Mouse (Mus musculus) CH12F3 (cell line): ENCODE measurements around the gene Dctpp1.
"Not testable (repeated sequence)": the region's sequence is repeated elsewhere in the genome, so short reads cannot be mapped to it uniquely, and the experiment has no call there.

ENCODE experiments used
- in situ Hi-C: fragments of 300-500 bp; cut with MboI; formaldehyde crosslinking; loops from 2 replicates; pipeline ENCODE4 v1.14.3; 2020; ENCODE audit warnings: low sequenced_read_pairs

Dctpp1 gene

DNA sequence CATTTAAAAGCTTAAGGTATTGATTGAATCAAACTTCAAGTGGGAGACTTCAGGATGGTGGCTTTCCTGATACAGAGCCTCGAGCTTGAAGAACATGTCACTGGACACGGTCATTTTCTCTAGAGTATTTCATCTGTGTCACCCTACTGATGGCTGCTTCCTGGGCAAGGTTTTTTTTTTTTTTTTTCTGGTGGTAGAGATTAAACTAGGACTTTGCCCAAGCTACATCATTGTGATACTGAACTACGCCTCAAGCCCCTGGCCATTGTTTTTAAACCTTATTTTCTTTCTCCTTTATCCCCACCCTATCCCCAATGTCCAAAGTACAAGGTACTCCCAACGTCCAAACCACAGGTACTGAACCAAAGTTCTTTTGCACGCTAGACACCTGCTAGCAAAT lies 10.2 kb upstream of the Dctpp1 start:
- in situ Hi-C loops = no loop called here

DNA sequence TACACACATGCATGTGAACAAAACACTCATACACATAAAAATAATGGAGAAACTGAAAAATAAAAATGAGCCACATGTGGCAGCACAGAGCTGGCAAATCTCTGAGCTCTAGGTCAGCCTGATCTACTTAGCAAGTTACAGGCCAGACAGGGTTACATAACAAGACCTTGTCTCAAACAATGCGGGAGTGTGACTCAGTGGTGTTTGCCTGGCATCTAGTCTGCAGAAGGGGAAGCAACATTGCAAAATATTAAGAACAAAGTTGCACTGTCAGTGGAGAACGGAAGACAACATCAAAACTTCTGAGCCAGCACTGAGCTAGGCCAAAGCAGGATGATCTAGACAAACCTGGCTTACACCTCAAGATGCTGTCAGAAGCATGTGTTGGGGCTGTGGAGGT lies 9.7 kb upstream of the Dctpp1 start:
- in situ Hi-C loops = no loop called here

DNA sequence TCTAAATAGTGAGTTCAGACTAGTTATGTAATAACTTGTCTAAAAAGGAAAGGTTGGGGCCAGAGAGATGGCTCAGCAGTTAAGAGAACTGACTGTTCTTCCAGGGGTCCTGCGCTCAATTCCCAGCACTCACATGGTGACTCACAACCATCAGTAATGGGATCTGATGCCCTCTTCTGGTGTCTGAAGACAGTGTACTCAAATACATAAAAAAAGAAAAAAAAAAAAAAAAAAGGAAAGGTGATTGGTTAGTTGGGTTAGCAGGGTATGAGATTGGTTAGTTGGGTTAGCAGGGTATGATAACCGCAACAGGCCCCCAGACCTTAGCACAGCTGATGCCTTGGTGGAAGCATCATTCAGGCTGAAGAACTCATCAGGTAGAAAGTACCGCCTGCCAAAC lies 3.0 kb upstream of the Dctpp1 start:
- in situ Hi-C loops = no loop called here

DNA sequence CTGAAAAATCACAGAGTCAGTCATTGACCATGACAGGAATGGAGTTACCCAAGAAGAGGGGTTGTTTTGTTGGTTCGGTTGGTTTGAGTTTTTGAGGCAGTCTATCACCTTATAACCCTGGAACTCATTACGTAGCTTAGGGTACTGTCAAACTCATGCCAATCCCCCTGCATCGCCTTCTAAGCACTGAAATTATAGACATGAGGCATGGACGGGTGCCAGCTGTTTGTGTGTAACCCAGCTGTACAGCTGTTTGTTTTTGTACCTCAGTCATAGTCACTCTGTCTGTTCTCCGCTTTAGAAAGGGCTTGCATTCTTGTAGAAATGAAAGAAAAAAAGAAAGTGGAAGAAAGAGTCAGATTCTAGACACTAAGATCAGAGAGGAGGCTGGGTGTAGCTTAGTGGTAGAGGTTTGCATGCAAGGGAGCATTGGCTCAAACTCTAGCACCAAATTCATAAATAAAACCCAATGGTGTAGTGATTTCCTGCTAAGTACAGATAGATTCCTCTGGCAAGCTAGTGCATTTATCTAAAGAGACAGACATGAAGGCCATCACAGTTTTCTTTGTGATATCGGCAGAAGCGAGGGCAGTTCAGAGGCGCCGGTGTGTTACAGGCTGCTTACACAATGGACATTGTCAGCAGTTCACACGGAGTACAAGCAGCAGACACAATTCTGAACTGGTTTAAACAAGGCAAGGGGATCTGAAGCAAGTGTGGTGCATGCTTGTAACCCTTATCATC lies 1.9 kb upstream of the Dctpp1 start:
- in situ Hi-C loops = no loop called here

DNA sequence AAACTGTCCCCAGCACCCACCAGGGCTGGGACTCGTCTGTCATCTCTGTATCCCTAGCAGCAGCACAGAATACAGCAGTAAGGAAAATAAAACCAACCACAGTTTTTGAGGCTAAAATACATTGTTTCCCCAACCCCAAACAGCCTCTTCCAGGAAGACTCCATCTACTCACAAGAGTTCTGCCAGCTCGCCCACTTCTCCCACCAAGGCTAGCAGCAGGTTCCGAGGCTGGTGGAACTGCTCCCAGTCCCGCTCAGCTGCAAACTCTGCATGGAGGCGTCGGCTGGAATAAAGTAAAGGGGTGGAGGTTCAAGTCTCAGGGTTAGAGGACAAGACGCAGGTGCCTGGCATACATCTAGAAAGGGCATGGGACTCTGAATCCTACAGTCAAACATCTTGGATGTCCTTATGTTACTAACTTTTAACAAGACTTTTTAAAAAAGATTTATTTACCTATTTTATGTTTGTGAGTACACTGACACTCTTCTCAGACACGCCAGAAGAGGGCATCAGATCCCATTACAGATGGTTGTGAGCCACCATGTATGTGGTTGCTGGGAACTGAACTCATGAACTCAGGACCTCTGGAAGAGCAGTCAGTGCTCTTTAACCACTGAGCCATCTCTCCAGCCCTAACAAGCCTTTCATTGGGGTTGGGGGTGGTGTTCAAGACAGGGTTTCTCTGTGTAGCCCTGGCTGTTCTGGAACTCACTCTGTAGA lies 1.2 kb downstream of the Dctpp1 start:
- in situ Hi-C loops = no loop called here

DNA sequence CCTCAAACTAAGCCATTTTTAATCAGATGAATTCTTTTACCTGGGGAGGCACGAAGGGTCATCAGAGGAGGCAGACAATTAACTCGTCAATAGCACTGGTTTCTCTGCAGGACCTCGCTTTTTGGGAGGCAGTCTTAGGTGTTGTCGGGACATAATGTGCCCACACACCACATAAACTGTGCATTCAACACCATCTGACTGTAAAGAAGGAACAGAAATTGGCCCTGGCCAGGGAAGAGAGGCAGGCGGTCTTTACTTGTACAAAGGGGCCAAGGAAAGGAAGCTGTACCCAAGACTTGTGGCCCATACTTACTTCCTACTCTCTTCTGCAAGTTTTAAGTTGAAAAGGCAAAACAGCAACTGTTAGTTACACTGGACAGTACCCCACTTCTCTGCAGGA lies 4.0 kb downstream of the Dctpp1 start:
- in situ Hi-C loops = no loop called here

DNA sequence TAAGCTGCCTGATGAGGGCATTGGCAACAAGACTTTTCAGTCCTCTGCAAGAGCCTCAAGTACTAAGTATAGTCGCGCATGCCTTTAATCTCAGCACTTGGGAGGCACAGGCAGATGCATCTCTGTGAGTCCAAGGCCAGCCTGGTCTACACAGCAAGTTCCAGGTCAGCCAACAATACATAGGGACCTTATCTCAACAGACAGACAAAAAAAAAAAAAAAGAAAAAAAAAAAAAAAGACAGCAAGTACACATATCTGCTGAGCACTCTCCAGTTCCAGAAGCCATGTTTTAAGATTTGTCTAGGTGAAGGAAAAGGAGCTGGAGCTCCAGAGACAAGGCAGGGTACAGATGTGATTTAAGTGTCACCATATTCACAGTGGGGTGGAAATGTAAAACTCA lies 4.5 kb downstream of the Dctpp1 start:
- in situ Hi-C loops = no loop called here

DNA sequence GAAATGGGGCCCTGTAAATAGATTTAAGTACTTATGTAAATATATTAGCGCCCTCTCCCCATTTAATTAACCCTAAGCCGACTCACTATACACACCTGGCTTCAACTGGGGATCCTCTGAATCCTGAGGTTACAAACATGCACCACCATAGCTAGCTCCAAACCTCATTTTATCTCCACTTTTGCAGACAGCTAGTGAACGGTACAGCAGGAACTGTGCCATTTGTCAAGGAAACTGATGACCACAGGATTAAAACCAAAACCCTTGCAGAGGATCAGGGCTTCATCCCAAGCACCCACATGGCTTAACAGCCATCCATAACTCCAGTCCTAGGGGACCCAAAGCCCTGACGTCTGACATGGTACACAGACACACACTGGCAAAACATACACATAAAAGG lies 5.5 kb downstream of the Dctpp1 start:
- in situ Hi-C loops = no loop called here

DNA sequence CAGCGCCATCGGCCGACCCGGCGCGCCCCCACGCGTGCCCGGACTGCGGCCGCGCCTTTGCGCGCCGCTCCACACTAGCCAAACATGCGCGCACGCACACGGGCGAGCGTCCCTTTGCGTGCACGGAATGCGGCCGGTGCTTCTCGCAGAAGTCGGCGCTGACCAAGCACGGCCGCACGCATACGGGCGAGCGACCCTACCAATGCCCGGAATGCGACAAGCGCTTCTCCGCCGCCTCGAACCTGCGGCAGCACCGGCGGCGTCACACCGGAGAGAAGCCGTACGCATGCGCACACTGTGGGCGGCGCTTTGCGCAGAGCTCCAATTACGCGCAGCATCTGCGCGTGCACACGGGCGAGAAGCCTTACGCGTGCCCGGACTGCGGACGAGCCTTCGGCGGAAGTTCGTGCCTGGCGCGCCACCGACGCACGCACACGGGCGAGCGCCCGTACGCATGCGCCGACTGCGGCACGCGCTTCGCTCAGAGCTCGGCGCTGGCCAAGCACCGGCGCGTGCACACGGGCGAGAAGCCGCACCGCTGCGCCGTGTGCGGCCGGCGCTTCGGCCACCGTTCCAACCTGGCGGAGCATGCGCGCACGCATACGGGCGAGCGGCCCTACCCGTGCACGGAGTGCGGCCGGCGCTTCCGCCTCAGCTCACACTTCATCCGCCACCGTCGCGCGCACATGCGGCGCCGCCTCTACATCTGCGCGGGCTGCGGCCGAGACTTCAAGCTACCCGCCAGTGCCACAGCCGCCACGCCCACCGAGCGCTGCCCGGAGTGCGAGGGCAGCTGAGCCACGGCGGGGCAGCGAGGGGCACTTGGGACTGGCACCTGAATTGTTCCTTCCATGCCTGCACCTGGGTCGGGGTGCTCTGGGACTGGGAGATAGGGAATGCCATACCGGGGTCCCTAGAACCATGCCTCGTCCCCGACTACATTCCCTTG lies 6.4 kb downstream of the Dctpp1 start:
- in situ Hi-C loops = no loop called here

DNA sequence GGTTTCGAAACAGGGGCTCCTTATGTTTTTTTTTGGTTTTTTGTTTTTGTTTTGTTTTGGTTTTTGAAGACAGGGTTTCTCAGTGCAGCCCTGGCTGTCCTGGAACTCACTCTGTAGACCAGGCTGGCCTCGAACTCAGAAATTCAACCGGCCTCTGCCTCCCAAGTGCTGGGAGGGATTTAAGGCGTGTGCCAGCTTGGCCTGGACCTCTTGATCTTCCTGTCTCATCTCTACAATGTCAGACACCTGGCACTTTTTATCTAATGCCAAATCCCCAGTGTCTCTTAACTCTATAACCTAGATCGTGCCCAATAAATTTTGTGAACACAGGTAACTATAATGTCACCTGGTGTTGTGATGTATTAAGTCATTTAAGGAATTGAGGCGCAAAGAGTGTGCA lies 7.2 kb downstream of the Dctpp1 start:
- in situ Hi-C loops = no loop called here

DNA sequence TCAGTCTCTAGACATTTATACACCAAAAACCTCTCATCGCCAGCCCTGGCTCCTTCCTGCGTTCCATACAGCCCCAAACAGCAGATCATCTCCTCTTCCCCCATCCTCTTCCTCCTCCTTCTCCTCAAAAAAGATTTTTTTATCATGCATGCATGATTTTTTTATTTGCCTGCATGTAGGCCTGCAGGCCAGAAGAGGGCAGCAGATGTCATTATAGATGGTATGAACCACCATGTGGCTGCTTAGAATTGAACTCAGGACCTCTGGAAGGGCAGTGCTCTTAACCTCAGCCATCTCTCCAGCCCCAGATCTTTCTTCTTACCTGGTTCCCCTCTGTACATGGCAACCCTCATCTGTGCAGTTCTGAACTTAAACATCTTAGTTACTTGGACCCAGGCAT lies 8.1 kb downstream of the Dctpp1 start:
- in situ Hi-C loops = no loop called here

DNA sequence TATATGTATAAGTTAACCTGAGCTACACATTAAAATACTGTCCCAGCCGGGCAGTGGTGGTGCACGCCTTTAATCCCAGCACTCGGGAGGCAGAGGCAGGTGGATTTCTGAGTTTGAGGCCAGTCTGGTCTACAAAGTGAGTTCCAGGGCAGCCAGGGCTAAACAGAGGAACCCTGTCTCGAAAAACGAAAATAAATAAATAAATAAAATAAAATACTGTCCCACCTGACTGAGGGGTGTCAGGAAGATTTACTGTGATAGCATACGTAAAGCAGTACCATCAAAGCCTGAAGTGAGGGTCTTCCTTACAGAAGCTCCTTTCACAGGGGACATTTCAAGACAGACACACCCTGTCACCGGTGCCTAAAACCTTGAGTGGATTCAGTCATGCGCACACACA lies 10.0 kb downstream of the Dctpp1 start:
- in situ Hi-C loops = not testable (repeated sequence)

DNA sequence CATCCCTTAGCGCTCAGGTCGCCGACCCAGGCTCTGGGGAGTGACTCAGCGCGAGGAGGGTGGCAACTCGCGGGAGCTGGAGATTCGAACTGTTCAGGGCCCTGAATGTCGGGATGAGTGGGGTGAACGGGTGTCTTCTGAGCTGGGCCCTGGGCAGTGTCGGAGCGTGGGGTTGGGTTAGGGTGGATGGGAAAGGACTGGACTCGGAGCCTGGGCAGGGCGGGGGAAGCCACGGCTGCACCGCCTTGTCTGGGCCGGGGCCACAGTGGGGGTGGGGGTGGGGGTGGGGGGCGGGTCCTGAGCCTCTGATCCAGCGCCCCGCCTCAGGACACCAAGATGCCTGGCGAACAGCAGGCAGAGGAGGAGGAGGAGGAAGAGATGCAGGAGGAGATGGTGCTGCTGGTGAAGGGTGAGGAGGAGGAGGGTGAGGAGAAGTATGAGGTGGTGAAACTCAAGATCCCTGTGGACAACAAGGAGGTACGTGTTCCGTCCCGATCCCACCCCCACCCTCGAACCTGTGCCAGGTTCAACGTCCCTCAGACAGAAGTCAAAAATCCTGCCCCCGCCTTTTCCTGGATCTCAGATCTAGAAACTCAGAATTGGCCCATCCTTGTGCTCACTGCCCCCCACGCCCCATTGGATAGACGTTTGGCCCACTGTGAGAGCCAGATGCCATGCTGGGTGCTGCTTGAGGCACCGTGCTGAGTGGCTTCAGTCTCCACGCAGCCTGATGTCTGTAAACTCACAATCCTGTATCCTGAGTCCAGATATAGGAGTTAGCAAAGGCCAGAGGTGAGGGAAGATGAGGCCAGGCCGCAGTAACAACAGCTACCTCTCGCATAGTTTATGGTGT lies 15.6 kb downstream of the Dctpp1 start:
- in situ Hi-C loops = no loop called here

DNA sequence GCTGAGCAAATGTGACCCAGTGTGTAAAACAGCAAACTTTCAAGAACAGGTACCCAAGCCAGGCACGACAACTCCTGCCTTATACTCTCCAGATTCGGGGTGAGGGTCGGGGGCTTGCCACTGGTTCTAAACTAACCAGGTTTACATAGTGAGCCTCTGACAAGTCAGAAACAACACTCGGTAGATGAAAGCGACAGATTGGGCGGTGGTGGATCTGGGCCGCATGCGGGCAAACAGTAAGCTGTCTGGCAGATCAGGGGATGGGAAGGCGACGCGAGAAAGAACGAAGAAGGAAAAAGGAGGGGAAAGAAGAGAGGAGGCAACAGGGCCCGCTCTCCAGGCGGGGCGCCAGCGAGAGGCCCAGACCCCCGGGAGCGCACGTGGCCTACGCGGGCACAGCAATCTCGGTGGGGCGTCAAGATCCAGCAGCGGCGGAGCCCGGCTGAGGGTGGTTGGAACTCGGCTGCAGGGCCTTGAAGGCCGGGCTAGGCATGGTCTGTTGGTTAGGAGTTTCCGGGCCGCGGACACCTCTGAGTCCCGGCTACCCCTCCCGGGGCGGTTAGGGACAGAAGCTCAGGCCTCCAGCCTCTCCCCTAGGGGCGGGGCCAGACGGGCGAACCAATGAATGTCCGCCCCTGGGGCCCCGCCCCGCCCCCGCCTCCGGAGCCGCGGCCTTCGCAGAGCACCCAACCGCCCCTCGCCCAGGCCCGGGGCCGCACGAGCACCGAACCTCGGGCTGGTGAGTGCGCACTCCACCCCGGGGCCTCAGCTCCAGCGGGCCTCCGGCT lies 16.4 kb downstream of the Dctpp1 start, which contains the start of gene Zfp771:
Gene Zfp771 (plus strand): TSS at position 405 of the 788 bp plus-strand sequence.
- in situ Hi-C loops = no loop called here

DNA sequence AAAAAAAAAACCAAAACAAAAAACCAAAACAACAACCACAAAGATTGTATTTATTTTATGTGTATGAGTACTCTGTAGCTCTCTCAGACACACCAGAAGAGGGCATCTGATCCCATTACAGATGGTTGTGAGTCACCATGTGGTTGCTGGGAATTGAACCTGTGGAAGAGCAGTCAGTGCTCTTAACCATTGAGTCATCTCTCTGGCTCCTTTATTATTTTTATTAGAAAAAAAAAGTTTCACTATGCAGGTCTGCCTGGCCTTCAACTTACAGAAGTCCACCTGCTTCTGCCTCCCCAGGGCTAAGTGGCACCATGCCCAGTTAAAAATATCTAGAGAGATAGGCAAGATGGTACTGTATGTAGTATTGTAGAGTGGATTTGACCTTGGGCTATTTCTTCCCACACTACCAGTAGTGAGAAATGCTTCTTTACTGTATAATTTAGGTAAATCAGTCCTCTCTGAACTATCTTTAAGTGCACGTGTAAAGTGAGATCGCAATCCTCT lies 17.1 kb downstream of the Dctpp1 start:
- in situ Hi-C loops = no loop called here

DNA sequence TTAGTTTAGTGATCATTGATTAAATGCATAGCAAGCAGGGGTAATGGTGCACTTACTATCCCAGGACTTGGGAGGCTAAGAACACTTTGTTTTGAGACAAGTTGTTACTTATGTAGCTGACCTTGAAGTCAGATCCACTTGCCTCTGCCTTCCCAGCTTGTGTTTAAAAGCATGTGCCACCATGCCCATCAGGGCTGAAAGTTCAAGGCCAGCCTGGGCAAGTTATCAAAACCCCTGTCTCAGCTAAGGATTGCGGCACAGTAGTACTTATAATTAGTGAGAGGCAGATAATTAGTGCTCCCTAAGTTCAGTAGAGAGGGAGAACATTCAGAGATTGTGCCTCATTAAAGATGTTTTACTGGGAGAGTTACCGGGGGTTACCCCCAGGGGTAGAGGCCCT lies 25.7 kb downstream of the Dctpp1 start:
- in situ Hi-C loops = no loop called here

DNA sequence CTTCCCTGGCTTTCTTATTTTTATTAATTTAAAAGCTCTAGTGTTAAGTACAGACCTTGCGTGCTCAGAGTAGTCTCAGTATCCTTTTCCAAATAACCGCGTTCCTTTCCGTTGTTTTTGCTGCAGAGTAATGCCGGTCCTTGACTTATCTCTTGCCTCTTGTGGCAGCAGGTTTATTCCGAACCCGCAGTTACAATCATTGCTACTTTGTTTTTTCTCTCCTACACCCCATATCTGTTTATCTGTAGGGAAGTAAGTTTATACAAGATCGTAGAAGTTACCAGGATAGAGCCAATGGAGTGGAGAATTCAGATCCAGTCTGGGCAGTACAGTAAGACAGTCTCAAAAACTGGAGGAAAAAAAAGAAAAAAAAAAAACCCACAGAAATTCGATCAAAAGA lies 26.7 kb downstream of the Dctpp1 start:
- in situ Hi-C loops = no loop called here

DNA sequence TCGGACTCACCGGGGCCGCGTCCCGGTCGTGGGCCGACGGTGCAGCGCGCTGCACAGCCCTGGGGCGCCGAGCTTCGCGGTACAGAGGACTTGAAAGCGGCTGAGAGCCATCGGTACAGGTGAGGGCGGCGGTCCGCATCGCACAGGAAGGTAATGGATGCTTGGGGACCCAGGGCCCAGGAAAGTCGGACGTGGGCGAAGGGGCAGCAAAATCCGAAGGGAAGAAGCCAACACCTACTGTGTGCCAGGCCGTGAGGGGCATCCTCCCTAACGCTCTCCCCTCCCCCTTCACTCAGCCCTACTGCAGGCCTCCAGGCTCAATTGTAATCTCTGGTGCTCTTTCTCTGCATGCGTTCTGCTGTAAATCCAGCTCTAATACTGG lies 27.1 kb downstream of the Dctpp1 start:
- in situ Hi-C loops = no loop called here

DNA sequence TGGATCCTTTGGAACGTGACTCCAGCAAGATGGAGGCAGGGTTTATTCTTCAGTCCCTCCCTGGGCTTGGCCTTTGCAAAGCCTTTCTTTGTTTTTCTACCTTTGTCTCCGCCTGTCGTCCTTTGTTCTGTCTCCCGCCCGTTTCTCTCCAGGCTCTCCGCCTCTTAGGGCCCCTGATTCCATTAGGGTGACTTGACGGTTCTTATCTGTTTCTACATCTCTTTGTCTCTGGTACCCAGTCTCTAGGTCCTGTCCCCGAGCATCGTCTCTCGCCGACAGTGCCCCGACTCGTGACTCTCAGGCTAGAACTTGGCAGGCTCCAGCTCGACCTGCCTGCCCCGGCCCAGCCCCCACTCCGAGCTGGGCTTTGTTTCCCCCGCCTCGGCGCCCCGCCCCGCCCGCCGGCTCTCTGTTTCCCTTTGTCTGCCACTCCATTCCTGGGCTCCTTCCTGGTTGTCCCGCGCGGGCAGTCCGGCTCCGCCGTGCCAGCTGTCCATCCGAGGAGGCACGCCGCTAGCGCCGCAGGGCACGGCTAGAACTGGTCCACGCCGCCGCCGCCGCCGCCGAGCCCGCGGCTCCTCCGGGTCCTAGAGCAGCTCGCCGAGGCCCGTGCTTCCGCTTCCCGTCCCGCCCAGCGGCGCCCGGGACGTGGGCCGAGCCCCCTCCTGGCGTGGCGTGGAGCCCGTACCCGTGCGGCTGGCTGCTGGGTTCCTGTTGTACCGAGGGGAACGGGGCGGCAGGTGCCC lies 27.7 kb downstream of the Dctpp1 start, which contains the start of the genes Zfp553 and Sept1:
Gene Zfp553 (plus strand): TSS at position 440 of the 746 bp plus-strand sequence.
Gene Sept1 (minus strand): TSS at position 509 of the 746 bp plus-strand sequence.
- in situ Hi-C loops = no loop called here
